Mouse (Mus musculus) testis, adult 2 months (tissue): ENCODE measurements at regions not wholly inside any gene's neighbourhood (a gene's known extent, or its start where the extent isn't known, plus 50 kb on each side); places are given as distances from the start of the nearest gene placed in this dataset.

Experiments used
- CTCF ChIP-seq: fragments of 200-500 bp; IDR thresholded peaks from 2 replicates; pipeline ENCODE4 v1.5.1; 2012; ENCODE audit warnings: low read depth, mild to moderate bottlenecking, inconsistent platforms, low read length, moderate library complexity; ENCODE audit not compliant: control insufficient read depth, insufficient read depth, insufficient replicate concordance
- POLR2A ChIP-seq: fragments of 200-500 bp; IDR thresholded peaks from 2 replicates; pipeline ENCODE4 v1.6.1; 2012; ENCODE audit warnings: low read depth, mild to moderate bottlenecking, inconsistent platforms, low read length, moderate library complexity; ENCODE audit not compliant: control insufficient read depth

- TF ChIP-seq CTCF: no peak
- TF ChIP-seq POLR2A: no peak
Observed at GRCm38 (mm10) chr3:142948771-142949170, 67.0 kb upstream of the Pkn2 start.
